Mouse (Mus musculus): ENCODE results near the gene Adcyap1r1. TPM values are rescaled to one million over a fixed set of nuclear protein-coding genes. Genes with fewer than 3 reads are reported as not detected.
A peak's percentile ranks its signal among the peaks of the same experiment; 100 is the strongest.

Adcyap1r1 gene
- total RNA-seq, 2 experiments from 2014 or later, result 138 to 142 TPM

DNA sequence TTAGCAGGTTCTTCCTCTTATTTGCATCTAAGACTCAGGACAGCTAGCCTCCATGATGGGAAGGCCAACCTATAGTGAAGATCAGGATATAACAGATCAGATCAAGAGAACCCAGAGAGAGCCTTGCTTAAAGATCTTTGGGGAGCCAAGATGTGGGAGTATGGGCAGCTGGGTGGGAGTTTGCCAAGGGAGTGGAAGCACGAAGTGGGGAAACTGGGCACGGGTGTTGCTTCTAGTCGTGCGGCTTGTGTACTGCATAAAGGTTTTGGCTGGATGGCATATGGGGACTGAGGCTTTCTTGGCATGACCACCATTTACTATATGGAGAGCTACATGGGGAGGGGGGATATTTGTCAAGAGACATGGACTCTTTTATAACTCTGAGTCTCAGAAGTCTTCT lies 44.4 kb downstream of the Adcyap1r1 start:
- DNase-seq (ENCODE audit: extremely low spot score in 1 of 2, low spot score in 1 of 2), result no peak

DNA sequence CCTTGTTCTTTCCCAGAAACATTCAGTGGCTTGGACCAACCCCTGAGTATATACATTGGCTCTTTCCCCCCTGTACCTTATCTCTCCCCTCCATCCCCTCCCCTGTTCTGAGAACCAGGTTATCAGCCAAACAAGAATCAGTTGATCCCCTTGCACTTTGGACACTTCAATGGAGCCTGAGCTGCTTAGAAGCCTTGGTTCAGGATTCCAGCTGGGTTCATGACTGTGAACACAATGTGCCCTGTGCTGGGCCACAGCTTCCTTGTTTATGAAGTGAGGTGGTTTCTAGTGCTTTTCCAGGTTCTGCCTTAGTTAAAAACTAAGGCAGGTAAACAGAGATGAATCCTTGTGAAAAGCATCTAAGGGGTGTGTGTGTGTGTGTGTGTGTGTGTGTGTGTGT lies 47.0 kb downstream of the Adcyap1r1 start:
- no peak for DNase-seq (ENCODE audit: extremely low spot score in 1 of 2, low spot score in 1 of 2)

- DNase-seq (ENCODE audit: extremely low spot score in 1 of 2, low spot score in 1 of 2), result no peak
Observed at GRCm38 (mm10) chr6:55501061-55501460, 49.3 kb downstream of the Adcyap1r1 start.

GRCm38 (mm10) chr6:55502309-55502708 lies 50.5 kb downstream of the Adcyap1r1 start:
- DNase-seq (ENCODE audit: extremely low spot score in 1 of 2, low spot score in 1 of 2), result no peak

DNA sequence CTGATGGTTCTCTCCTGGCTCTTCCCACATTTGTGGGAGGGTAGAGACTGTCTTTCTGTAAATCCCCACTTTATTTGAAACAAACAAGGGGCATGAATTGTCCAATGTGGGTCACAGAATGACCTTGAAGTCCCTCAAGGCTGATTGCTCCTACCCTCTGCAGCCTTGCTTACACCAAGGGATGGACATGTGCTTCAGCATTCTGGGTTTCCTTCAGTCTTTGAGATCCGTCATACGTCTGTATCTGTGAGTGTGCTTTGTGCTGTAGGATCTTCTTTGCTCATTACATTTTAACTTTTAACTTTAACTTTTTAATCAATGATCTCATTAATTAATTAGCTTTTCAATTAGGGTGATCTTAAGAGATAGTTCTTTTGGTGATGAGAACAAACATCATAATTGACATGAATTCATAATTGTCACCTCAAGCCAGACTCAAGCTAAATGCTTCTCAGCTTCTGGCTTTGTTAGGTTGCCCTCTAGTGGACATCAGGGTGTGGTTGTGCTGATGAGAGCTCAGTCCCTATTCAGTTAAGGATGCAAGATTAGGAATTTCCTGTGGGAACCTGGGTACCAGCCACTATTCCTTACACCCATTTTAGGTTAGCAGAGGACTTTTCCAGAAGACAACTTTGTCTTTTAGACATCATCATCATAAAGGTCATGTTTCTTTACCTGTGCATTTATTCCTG lies 53.2 kb downstream of the Adcyap1r1 start:
- peak; percentile 9 to 55 for DNase-seq (ENCODE audit: extremely low spot score in 1 of 2, low spot score in 1 of 2)

- no peak for DNase-seq (ENCODE audit: extremely low spot score in 1 of 2, low spot score in 1 of 2)
Observed at GRCm38 (mm10) chr6:55506519-55506918, 54.7 kb downstream of the Adcyap1r1 start.

GRCm38 (mm10) chr6:55509130-55509870 lies 57.5 kb downstream of the Adcyap1r1 start:
- no peak for DNase-seq (ENCODE audit: extremely low spot score in 1 of 2, low spot score in 1 of 2)

DNA sequence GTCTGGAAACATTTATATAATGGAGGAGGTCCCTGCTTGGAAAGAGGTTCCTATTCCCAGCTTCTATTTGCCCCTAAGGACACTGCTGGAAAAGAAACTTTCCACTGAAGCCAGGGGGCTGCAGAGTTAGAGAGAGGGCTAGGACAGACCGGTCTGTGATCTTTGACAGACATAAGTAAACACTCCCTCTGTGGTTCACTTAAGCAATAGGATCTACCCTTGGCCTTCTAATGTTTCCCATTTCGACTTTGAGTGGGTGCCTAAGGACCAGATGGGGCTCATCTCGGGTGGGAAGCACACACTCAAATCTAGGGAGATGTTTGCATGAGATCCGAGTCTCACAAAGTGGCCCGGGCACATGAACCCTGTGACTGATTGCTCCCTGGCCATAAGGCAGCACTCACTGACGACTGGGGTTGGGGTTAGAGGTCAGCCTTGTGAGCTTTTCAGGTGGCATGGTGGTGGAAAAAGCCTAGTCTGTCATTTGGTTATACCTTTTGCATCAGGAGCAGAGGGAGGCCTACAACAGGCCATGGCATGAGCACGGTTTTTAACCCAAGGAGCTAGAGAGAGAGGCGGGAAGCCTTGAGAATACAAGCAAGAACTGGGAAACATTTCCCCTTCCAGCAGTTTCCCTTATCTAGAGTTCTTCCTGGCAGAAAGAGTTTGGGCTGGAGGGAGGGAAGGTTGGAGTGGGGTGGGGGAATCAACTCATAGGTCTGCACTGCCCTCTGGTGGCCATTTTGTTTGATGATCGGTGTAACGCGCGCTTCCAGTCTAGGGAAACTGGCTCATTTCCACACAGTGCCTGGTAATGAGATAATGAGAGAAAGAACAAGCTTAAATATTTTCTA lies 59.7 kb downstream of the Adcyap1r1 start:
- DNase-seq (ENCODE audit: extremely low spot score in 1 of 2, low spot score in 1 of 2), result peak; percentile 79 to 96

- DNase-seq (ENCODE audit: extremely low spot score in 1 of 2, low spot score in 1 of 2), result no peak
Observed at GRCm38 (mm10) chr6:55512066-55512703, 60.4 kb downstream of the Adcyap1r1 start.

DNA sequence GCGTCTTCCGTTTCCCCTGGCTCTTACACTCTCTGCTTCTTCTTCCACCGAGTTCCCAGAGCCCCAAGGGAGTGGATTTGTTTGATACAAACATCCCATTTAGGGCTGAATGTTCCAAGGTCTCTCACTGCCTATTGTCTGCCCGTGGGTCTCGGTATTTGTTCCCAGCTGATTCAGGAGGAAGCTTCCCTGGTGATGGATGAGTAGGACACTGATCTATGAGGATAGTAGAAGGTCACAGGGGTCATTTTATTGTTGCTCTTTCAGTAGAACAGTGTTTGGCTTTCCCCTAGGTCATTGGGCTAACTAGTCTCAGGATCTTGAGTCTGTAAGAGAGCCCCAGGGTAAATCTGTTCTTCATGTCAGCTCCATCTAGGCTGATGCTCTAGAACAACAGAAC lies 61.7 kb downstream of the Adcyap1r1 start:
- DNase-seq (ENCODE audit: extremely low spot score in 1 of 2, low spot score in 1 of 2), result no peak

- DNase-seq (ENCODE audit: extremely low spot score in 1 of 2, low spot score in 1 of 2), result peak; percentile 76 to 85
Observed at GRCm38 (mm10) chr6:55519605-55520201, 67.9 kb downstream of the Adcyap1r1 start.

- peak in 1 of 2 experiments; percentile 71 for DNase-seq (ENCODE audit: extremely low spot score in 1 of 2, low spot score in 1 of 2)
Observed at GRCm38 (mm10) chr6:55520237-55521095, 68.7 kb downstream of the Adcyap1r1 start.

GRCm38 (mm10) chr6:55536469-55536868 lies 84.7 kb downstream of the Adcyap1r1 start:
- no peak for DNase-seq (ENCODE audit: extremely low spot score in 1 of 2, low spot score in 1 of 2)

DNA sequence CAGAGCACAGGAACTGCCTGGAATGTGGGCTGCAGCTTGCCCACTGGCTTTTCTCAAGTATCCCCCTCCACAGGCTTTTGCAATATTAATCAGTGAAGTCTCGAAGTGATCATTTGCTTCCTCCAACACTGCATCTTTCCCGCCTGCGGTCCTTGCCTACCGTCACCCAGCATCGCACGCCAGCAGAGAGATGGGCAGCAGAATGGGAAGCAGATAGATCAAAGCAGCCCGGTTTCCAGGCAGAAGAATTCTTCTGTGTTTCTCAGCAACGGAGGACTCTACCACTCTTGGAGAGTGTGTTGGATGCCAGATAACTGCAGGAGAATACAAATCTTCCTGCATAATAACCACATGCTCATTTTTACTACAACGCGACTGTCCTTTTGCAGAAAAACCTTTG lies 87.4 kb downstream of the Adcyap1r1 start:
- DNase-seq (ENCODE audit: extremely low spot score in 1 of 2, low spot score in 1 of 2), result no peak

- DNase-seq (ENCODE audit: extremely low spot score in 1 of 2, low spot score in 1 of 2), result no peak
Observed at GRCm38 (mm10) chr6:55542359-55542758, 90.6 kb downstream of the Adcyap1r1 start.

- no peak for DNase-seq (ENCODE audit: extremely low spot score in 1 of 2, low spot score in 1 of 2)
Observed at GRCm38 (mm10) chr6:55543345-55543744, 91.6 kb downstream of the Adcyap1r1 start.

- no peak for DNase-seq (ENCODE audit: extremely low spot score in 1 of 2, low spot score in 1 of 2)
Observed at GRCm38 (mm10) chr6:55549211-55549610, 97.4 kb downstream of the Adcyap1r1 start.

GRCm38 (mm10) chr6:55550926-55551325 lies 99.1 kb downstream of the Adcyap1r1 start:
- peak; percentile 22 to 56 for DNase-seq (ENCODE audit: extremely low spot score in 1 of 2, low spot score in 1 of 2)

Measured in layer of hippocampus, postnatal 25 days (tissue).